Mouse (Mus musculus): ENCODE measurements around the gene Urah.

Gene Urah

GRCm38 (mm10) chr7:140840750-140841735 lies 6.2 kb downstream of the Urah start:
- DNase-seq (ENCODE audit: low spot score in 2 of 2) = no peak

GRCm38 (mm10) chr7:140843806-140844205 lies 9.0 kb downstream of the Urah start:
- DNase-seq (ENCODE audit: low spot score in 2 of 2) = no peak

- DNase-seq (ENCODE audit: low spot score in 2 of 2) = peak; percentile 78 to 91
Measured at GRCm38 (mm10) chr7:140844905-140845665, 10.3 kb downstream of the Urah start, which contains the start of gene Scgb1c1. Gene Scgb1c1, plus strand, starts transcription at chr7:140845547.

- no peak for DNase-seq (ENCODE audit: low spot score in 2 of 2)
Measured at GRCm38 (mm10) chr7:140845683-140846082, 10.9 kb downstream of the Urah start.

GRCm38 (mm10) chr7:140846676-140847075 lies 11.9 kb downstream of the Urah start:
- DNase-seq (ENCODE audit: low spot score in 2 of 2) = no peak

GRCm38 (mm10) chr7:140847755-140848580 lies 13.2 kb downstream of the Urah start, which contains the start of gene Odf3:
Gene Odf3, plus strand, starts transcription at chr7:140847805.
- no peak for DNase-seq (ENCODE audit: low spot score in 2 of 2)

- no peak for DNase-seq (ENCODE audit: low spot score in 2 of 2)
Measured at GRCm38 (mm10) chr7:140848591-140848990, 13.8 kb downstream of the Urah start.

GRCm38 (mm10) chr7:140851916-140852315 lies 17.1 kb downstream of the Urah start:
- DNase-seq (ENCODE audit: low spot score in 2 of 2) = no peak

GRCm38 (mm10) chr7:140853386-140853785 lies 18.6 kb downstream of the Urah start:
- DNase-seq (ENCODE audit: low spot score in 2 of 2) = no peak

GRCm38 (mm10) chr7:140854483-140854882 lies 19.7 kb downstream of the Urah start:
- no peak for DNase-seq (ENCODE audit: low spot score in 2 of 2)

GRCm38 (mm10) chr7:140855181-140855580 lies 20.4 kb downstream of the Urah start:
- DNase-seq (ENCODE audit: low spot score in 2 of 2) = no peak

- DNase-seq (ENCODE audit: low spot score in 2 of 2) = peak; percentile 59 to 71
Measured at GRCm38 (mm10) chr7:140855860-140856784, 21.3 kb downstream of the Urah start, which contains the start of gene Gm45785. Gene Gm45785, minus strand, starts transcription at chr7:140856331.

- DNase-seq (ENCODE audit: low spot score in 2 of 2) = peak; percentile 69 to 82
Measured at GRCm38 (mm10) chr7:140856785-140857549, 22.1 kb downstream of the Urah start, which contains the start of gene Ric8a. Gene Ric8a, plus strand, starts transcription at chr7:140856957.

- no peak for DNase-seq (ENCODE audit: low spot score in 2 of 2)
Measured at GRCm38 (mm10) chr7:140857550-140858505, 23.0 kb downstream of the Urah start, which contains the start of gene Bet1l. Gene Bet1l, minus strand, starts transcription at chr7:140857577.

GRCm38 (mm10) chr7:140858746-140859145 lies 23.9 kb downstream of the Urah start:
- DNase-seq (ENCODE audit: low spot score in 2 of 2) = no peak

- DNase-seq (ENCODE audit: low spot score in 2 of 2) = no peak
Measured at GRCm38 (mm10) chr7:140859997-140860396, 25.2 kb downstream of the Urah start.

- DNase-seq (ENCODE audit: low spot score in 2 of 2) = no peak
Measured at GRCm38 (mm10) chr7:140860728-140861127, 25.9 kb downstream of the Urah start.

- no peak for DNase-seq (ENCODE audit: low spot score in 2 of 2)
Measured at GRCm38 (mm10) chr7:140864761-140865160, 29.9 kb downstream of the Urah start.
